Mouse (Mus musculus) heart, postnatal 25 days (tissue): ENCODE measurements around the gene Tmem192. TPM values are rescaled to one million over a fixed set of nuclear protein-coding genes. Genes with fewer than 3 reads are reported as not detected.

Experiments used
- DNase-seq: peaks from one replicate; pipeline ENCODE4 v3.0.0; 2022; ENCODE audit warnings: low spot score
- intact Hi-C: fragments of 180-260 bp; cut with DNase I; formaldehyde crosslinking; loops from one replicate; pipeline ENCODE4 v1.15.1; 2025
- total RNA-seq, 2 experiments: library from RNA; stranded (reverse); gene quantifications; 2 replicates each; pipeline ENCODE4 v1.2.3; 2021

Tmem192 gene
- total RNA-seq = 10 to 100 TPM; 15.4 to 18.7 TPM

DNA sequence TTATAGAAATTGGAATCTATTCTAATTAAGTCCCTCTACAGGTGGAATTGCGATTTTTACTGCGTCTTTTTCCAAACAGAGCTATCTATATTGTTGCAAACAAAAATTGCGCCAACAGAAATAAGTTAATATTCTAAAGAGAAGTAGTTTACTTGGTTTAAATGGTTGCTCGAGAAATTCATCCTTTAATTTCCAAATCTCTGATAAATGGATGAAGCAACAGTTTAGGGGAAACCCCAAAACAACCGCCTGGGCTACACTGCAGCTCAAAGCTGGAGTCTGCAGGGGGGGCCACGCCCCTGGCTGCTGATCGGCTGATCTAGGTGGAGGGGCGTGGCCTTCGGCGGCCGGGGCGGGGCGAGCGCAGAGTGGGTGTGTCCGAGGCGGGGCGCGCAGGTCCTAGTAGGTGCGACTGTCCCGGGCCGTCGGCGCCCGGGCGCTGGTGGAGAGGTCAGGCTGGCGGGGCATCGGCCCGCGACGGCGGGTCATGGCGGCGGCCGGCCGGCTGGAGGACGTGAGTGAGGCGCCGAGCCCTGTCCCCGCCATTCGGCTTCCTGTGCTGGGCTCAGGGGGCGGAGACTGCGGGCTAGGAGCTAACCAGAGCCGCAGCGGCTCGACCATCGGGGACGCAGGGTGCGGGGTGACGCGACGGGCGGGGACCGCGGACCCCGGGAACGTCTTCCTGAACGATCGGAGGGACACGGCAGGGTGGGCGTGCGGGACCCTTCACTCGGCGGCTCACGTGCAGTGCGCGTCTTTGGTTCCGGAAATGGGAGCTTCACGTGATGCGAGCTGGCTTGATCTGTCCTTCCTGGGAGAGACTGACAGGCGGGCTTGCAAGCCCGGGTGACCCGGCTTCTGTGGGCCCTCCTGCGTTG is at the start of gene Tmem192:
Gene Tmem192 (plus strand): TSS at position 366 of the 878 bp plus-strand sequence.
- intact Hi-C loops = no loop called here
- DNase-seq = peak; percentile 90

DNA sequence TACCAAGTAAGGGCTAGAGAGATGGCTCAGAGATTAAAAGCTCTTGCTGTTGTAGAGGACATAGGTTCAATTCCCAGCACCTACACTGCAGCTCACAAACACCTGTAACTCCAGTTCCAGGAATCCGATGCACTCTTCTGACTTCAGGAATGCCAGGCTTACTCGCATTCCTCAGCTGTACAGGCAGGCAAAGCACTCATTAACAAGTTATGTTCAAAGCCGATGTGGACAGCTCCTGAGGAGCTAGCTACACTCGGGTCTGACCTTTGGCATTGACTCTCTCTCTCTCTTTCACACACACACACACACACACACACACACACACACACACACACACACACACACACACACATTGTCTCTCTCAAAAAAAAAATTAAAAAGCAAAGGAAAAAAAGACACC is 48.3 kb upstream of the Tmem192 start:
- no peak for DNase-seq
- intact Hi-C loops = no loop called here

DNA sequence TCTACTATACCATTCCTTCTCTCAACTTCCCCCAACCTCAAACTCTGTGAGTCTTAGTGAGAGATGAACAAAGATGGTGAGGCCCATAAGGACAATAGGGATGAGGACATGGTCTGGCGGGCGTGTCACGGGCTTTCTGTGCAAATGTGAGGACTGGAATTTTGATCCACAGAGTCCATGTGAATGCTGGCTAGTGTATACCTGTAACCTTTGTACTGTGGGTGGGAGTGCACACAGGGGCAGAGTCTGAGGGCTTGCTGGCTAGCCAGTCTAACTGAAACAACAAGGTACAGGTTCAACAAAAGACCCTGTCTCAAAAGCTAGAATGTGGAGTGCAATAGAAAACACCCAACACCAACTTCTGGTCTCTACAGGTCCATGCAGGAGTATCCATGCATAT is 46.3 kb upstream of the Tmem192 start:
- DNase-seq = no peak
- intact Hi-C loops = no loop called here

DNA sequence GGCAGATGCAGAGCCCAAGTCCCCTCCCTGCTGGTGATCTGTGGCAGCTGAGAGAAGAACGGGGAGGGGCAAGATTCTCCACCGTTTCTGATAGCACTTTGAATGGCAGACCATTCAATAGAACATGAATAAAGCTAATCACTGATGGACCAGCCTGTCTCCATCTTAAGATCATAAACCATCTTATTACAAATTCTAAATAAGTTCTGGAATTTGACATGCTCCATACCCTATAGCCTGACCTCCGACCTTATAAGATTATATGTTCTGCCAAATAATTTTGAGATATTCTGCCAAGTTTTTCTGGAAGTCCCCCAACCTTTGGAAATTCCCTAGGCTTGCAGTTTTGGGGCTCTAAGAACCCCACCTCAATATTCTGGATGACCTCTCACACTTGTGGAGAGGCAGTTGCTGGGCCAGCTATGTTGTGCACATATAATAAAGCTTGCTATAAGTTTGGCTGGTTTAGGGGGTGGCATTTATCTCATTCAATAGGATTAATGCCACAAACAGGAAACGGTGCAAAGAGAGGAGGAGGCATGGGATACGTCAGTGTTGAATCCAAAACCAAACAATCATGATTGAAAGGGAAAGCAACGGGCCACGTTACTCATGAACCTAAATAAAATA is 45.3 kb upstream of the Tmem192 start:
- no peak for DNase-seq
- intact Hi-C loops = no loop called here

DNA sequence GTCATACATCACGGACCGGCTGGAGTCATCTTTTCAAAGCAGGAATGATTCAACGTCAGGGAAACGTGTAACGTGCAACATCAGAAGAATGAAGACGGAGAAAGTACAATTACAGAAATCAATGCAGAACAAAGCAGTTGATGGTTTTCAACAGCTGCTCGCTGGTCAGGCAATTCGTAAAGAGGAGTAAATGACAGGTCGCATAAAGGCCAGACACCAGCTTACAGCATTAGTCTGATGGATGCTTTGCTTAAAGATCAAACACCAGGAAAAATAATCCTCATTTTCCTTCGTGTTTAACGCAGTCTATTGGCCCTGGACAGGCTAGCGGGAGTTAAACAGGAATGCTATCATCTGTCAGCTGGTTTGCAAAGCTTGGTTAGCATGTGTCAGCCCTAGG is 44.8 kb upstream of the Tmem192 start:
- no peak for DNase-seq
- intact Hi-C loops = no loop called here

DNA sequence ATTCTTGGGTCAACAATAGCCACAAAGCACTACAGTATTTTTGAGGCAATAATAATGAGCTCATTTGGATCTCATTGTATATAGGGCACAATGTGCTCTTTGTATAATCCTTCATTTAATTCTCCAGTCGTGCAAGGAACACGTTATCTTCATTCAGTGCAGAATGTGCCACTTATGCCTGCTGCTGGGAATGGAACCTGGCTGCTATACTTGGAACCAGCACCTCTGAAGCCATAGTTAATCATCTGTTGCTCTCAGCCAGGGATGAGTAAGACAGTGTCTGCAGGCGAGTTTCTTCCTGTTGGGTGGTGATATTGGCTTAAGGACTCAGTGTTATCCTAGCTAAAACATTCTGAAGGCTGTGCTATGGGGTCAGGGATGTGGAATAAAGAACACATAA is 43.2 kb upstream of the Tmem192 start:
- no peak for DNase-seq
- intact Hi-C loops = no loop called here

DNA sequence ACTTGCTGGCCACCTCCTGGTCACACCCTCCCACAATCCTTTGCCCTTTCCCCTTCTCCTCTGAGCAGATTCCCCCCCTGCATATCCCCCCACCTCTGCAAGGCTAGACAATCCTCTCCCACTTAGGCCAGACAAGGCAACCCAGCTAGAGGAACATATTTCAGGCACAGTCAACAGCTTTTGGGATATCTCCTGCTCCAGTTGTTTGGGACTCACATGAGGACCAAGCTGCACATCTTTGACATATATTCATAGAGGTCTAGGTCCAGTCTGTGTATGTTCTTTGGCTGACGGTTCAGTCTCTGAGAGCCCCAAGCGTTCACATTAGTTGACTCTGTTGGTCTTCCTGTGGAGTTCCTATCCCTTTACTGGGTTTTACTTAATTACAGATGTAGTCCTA is 37.0 kb upstream of the Tmem192 start:
- DNase-seq = no peak
- intact Hi-C loops = no loop called here

DNA sequence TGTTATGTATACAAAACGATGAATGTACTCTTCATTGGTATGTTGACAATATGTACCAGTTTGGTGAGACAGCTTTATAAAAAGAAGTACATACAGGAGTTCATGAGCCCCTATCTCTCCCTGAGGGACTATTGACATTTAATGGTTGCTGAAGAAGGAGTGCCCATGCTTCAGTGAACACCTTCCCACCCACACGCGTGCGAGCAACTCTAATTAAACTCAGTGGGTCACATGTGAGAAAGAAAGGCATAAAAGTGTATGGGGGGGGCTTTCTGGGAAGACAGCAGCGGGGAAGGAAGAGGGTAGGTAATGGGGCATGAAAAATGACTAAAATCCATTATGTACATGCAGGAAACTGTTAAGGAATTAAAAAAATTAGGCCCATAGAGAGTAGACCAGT is 30.2 kb upstream of the Tmem192 start:
- intact Hi-C loops = no loop called here
- no peak for DNase-seq

DNA sequence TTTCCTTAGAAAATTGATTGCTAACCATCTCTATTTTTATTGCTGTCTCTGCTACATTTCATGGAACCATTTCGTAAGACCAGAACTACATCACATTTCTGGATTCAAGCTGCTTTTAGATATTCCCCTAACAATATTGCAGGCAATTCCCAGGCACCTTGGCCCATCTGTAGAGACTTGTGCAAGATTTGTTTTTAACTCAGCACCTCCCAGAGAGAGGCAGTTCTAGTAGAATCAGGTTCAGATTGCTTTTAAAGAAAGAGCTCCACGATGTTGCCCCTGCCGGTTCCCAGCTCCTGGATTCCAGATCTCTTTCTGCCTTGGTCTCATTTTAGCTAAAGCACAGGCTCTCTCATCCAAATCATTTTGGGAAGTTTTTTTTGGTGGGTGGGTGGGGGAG is 23.7 kb upstream of the Tmem192 start:
- intact Hi-C loops = no loop called here
- no peak for DNase-seq

DNA sequence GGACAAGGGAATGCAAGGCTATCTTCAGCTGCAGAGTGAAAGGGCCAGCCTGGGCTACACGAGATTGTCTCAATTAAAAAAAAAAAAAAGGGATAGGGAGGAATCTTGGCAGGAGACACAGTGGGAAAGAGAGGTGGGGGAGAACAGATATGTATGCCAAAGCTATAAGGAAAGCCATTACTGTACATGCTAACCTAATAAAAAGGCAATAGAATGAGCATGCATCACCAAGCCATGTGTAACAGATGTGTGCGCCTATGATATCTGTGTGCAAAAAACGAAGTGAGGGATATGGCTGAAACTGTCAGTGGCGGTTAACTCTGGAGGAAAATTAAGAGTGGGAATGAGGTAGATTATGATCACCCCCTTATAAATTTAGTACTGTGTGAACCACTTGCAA is 21.2 kb upstream of the Tmem192 start:
- DNase-seq = no peak
- intact Hi-C loops = no loop called here

DNA sequence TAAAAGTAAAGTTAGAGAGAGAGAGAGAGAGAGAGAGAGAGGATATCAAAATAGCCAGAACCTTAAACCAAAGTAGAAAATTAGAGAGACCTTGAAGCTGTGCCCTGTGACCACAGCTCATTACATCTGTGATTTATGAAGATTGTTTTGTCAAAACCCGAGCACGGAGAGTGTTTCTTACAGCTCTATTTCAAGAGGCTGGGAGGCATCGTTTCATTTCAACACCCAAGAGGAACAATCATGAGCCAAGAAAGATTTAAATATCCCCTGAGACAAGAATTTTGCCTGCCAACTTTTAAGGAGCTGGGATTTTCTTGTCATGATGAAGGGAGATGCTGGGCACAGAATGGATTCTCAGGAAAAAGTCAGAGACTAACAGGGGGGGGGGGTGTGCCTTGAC is 20.6 kb upstream of the Tmem192 start:
- intact Hi-C loops = no loop called here

DNA sequence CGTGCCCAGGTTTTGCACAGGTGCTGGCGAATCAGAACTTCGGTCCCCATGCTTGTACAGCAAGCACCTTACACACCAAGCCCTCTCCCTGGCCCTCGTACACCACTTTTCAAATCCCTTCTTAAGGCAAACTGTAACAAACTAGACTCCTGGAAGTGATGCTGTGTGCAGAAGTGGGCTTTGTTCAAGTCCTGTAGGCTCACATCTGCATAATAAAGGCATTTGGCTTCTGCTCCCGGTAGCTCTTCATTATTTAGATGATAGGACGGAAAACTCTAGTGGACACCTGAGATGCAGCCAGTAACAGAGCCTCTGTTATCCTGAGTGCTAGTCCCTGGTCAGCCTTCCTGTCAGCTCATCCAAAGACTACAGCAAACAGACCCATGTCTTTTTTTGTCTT is 18.0 kb upstream of the Tmem192 start:
- no peak for DNase-seq
- intact Hi-C loops = no loop called here

More for the DNA sequence above, 20.6 kb upstream of the Tmem192 start:
- no peak for DNase-seq

DNA sequence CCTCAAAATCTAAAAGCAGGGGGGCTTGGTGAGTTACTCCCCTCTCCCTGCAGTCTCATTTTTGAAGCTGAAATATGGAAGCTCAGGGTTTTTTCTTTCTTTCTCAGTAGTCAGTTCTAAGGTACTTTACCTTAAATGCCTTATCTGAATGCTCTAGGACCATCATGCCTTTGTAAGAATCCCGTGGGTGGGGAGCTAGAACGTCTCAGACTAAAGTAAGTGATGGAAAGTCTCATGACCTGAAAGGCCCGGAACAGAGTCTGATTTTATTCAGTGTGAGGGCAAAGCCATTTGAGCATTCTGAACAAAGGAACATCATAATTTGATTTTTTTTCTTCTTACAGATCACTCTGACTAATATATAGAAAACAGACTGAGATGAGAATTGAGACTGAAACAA is 12.0 kb upstream of the Tmem192 start:
- intact Hi-C loops = no loop called here
- DNase-seq = no peak

DNA sequence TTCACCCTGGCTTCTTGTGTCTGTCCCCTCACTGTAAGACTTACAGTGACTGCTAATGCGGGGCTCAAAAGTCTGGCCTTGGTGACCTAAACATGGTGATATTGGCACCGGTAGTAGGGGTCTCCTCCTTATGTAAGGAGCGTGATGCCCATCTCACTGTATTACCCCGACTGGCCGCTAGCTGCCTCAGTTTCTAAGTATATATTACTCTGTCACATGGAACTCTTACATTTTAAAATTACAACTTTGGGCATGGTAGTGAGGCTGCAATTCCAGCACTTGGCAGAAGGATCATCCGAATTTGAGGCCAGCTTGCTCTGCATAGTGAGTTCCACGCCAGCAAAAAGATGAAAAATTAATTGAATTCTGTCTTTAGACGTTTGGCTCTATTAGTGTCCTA is 6.0 kb upstream of the Tmem192 start:
- DNase-seq = no peak
- intact Hi-C loops = loop anchor here (1.0 to 5.0 kb wide), 4 partner anchors 92 to 249 kb away; partner anchors contain the start of gene Cpe

DNA sequence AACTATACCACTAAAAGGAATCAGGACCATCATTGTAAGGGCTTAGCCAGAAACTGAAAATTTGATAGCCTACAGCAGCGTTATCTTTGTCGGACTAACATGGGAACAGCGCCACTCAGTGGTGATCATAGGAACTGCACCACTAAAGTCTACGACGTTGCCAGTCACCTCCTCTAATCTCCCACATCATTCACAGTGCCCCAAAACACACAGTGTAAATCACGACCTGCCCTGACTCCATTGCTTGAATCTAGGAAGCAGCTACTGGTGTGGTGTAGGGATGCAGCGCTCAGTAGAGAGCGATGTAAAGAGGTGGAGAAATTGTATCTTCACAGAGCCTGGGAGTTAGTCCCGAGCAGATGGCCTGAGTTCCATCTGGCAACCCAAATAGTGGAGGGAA is 5.5 kb upstream of the Tmem192 start:
- DNase-seq = peak; percentile 21
- intact Hi-C loops = loop anchor here (1.0 to 5.0 kb wide), 4 partner anchors 93 to 249 kb away; partner anchors contain the start of gene Cpe

DNA sequence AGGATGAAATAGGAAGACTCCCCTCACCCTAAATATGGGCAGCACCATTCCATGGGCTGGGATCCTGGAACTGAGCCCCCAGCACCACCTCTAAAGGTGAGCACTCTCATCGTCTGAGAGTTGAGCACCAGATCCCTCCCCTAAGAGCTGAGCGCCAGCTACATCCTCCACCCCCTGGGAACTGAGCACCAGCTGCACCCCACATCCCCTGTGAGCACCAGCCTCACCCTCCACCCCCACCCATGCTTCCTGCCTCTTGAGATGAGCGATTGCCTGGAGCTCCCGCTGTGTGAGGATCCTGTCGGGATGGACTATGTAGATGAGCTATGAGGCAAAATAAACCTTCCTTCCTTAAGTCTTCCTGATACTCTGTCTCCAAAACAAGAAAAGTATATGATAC is 4.0 kb upstream of the Tmem192 start:
- intact Hi-C loops = loop anchor here (2.0 to 5.0 kb wide), 3 partner anchors 206 to 324 kb away; partner anchors contain the start of gene Cpe
- DNase-seq = no peak

DNA sequence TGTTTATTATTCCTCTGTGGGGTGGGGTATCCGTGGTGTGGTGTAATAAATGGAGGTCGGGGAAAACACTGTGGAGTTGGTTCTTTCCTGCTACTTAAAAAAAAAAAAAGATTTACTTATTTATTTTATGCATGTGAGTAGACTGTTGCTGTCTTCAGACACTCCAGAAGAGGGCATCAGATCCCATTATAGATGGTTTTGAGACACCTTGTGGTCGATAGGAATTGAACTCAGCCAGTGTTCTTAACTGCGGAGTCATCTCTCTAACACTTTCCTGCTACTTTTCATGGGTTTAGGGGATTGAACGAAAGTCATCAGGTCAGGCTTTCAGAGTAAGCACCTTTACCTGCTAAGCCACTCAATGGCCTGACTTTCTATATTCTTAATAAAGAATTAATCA is 2.2 kb upstream of the Tmem192 start:
- intact Hi-C loops = loop anchor here (5.0 kb wide), 2 partner anchors 208 to 253 kb away; partner anchors contain the start of gene Cpe
- no peak for DNase-seq

DNA sequence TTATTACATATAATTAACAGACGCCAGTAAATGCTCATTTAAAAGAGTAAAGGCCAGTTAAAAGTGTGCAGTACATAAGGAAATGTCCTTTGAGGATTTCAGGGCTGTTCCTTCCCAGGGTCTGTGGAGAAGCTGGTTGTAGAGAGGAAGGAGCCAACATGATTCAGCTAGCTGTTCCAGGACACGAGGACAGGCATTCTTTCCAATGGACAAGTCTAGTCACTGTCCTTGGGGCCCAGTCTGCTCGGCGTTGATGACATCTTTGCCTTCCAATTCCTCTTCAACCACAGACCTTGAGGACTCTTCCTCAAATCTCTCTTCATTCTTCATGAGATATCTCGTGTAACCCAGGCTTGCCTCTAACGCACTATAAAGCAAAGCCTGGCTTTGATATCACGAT is 1.4 kb upstream of the Tmem192 start:
- DNase-seq = no peak
- intact Hi-C loops = no loop called here

DNA sequence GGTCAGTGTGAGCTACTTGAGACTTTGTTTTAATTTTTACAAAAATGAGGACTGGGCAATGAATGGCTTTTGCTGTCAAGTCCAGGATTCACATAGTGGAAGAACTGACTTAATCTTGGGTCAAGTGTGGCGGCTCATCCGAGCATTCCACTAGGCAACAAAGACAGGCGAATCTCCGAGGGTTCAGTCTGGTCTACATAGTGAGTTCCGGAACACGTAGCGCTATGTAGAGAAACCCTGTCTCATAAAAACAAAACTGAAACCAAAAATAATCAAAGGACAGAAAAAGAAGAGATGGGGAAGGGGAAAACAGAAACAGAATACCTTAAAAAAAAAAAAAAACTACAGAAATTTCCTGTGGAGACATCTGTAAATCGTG is 555 bp upstream of the Tmem192 start:
- no peak for DNase-seq
- intact Hi-C loops = no loop called here

DNA sequence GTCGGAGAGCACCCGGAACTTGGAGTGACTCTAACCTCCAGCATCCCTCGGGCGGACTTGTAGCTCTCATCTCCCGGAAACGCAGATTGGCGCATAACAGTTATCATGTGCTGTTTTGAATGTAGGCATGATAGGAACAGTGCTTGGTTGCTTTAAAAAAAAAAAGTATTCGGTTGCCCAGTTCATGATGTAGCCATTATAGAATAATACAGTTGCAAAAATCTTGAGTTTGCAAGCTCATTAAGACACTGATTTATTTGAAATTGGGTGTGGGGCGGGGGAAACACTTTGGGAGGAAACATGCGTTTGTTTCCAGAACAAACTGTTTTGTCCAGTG is 681 bp downstream of the Tmem192 start:
- intact Hi-C loops = no loop called here
- no peak for DNase-seq

DNA sequence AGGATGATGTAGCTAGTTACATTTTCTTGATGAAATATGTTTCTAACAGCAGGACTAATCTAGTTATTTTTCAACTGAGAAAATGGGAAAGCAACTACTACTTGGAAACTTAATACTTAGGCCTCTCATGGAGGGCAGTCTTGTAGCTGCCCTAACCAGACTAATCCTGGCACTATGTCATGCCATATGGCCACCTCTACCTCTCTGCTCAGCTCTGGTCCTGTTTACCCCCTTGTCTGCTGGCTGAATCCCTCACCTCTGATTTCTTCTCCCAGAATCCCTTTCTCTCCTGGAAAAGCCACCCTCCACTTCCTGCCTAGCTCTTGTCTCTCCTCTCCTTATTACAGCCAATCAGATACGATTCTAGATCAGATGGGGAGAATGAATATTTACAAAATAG is 1.4 kb downstream of the Tmem192 start:
- intact Hi-C loops = no loop called here

DNA sequence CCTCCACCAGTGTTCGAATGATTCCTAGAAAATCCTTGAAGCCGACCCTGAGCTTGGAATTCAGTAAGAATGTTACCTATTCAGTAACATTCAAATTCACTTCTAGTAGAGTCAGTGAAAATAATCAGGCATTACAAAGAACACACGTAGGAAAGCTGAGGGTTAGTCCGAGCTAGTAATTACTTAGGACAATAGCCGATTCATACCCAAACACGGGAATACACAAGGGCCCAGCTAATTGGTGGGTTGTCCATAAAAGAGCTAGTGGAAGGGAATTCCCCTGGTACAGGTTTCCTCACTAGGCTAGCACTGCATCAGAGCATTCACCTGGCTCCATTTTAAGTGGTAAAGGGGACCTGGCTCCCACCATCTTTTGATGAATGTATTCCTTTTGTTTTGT is 5.1 kb downstream of the Tmem192 start:
- DNase-seq = no peak
- intact Hi-C loops = no loop called here

More for the DNA sequence above, 1.4 kb downstream of the Tmem192 start:
- no peak for DNase-seq
